Mouse (Mus musculus): ENCODE results near the gene St6galnac1. TPM values are rescaled to one million over a fixed set of nuclear protein-coding genes. Genes with fewer than 3 reads are reported as not detected.

The St6galnac1 gene
- polyA plus RNA-seq, 1 experiment from 2014 or later: not detected

DNA sequence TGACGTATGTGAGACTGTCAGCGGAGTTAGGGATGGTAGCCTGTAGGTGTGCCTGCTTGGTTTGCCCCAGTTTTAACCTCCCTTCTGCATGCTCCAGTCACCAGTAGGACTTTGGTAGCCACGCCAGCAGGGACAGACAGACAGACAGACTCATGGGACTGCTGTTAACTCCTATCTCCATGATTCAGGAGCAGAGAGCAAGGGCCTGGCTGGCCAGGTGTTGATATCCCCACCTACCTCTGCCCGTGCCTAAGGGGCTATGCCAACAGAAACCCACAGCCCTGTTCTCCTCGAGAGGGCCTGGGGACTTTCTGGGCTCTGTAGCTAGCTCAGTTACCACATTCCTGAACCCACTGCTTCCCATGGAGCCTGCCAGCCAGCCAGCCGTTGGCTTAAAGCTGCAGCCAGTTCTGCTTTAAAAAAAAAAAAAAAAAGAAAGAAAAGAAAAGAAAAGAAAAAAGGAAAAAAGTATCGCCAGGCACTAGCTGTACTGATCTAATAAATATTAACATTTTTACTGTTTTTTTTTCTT is 39.6 kb upstream of the St6galnac1 start:
- Histone ChIP-seq H3K36me3 (no peaks in the 10 kb centered on the region; the same call in 1 of the 2 replicates), H3K4me2 (peak overlapping the region; percentile 30), H3K9me3 (replicated peaks) (no peaks in the 10 kb centered on the region), H3K27me3 (replicated peaks) (0 out of 2 replicates have a peak, but pooled peaks cover 4% of the 10 kb centered on the region), H3K9ac (peak overlapping the region; percentile 57; the same call in 1 of the 2 replicates), H3K4me1 (replicated peaks) (peaks cover 82% of the 10 kb centered on the region), H3K27ac (ENCODE audit: poor library complexity, severe bottlenecking) (peak overlapping the region; percentile 78), H3K4me3 (no peak overlapping the region)
- no peak for ATAC-seq (ENCODE audit: insufficient number of reproducible peaks, low FRiP score)
- WGBS: 27% methylated on average over 7 of the region's 7 CpGs

DNA sequence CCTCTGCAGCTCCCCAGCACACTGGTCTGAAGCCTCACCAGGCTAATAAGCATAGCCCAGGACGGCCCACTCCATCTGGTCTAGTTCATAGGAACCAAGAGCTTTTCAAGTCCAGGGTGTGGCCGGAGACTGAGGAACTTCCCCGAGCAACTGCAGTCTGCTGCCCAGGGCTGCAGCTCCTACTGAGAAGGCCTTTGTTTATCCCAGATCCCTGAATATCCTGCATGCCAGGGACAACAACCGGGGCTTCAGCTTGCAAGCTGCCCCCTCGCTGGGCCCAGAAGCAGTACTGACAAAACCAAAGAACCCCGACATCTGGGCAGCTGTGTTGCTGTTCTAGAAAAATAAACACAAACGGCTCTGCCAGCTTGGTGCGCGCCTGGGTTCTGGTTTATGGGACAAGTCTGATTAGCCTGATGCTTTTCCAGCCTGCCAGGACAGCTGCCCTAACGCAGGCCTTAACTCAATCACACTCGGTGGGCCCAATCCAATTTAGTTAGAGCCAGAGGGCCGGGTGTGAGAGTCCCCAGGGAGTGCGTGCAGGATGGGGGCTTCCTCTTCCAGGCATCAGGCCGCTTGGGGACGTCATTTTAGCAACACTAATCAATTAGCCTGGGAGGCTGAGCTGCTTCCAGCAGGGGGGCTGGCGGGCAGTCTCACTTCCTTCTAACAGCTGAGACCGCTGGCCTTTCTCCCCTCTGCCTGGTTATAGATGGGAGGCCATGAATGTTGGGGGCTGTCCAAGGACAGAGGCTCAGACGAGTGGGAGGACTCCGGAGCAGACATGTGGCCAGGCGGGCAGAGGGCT is 39.0 kb upstream of the St6galnac1 start:
- H3K9me3 ChIP-seq (replicated peaks): no peaks in the 10 kb centered on the region
- peak overlapping the region; percentile 30 for H3K4me2 ChIP-seq
- H3K4me1 ChIP-seq (replicated peaks): peaks cover 75% of the 10 kb centered on the region
- no peak overlapping the region for H3K4me3 ChIP-seq
- ATAC-seq (ENCODE audit: insufficient number of reproducible peaks, low FRiP score): peak; percentile 43; the same call in 1 of the 2 replicates
- peak overlapping the region; percentile 57 for H3K9ac ChIP-seq
- H3K27me3 ChIP-seq (replicated peaks): peaks cover 10% of the 10 kb centered on the region
- H3K36me3 ChIP-seq: no peaks in the 10 kb centered on the region; the same call in 1 of the 2 replicates
- 24% methylated on average over 20 of the region's 20 CpGs for WGBS
- H3K27ac ChIP-seq (ENCODE audit: poor library complexity, severe bottlenecking): peak overlapping the region; percentile 78

DNA sequence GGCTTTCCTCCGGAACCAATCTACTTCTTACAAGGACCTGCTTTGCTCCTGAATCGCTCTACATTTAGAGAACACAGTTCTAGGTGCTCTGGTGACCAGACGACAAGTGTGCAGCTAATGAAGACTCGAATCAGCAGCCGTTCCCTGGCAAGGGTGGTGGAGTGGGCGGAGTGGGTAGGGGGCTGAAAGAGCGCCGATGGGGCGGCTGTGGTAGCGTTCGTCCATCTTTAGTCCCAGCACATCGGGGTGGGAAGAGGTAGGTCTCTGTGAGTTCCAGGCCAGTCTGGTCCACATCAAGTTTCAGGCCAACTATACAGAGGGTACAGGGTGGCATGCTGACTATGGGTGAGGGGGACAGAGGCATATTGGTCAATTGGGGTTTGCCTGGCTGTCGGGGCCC is 38.3 kb upstream of the St6galnac1 start:
- H3K9me3 ChIP-seq (replicated peaks): no peaks in the 10 kb centered on the region
- H3K4me1 ChIP-seq (replicated peaks): peaks cover 68% of the 10 kb centered on the region
- WGBS: 79% methylated on average over 13 of the region's 13 CpGs
- H3K4me3 ChIP-seq: no peak overlapping the region
- peaks cover 3% of the 10 kb centered on the region; the same call in 1 of the 2 replicates for H3K36me3 ChIP-seq
- H3K4me2 ChIP-seq: no peak overlapping the region
- H3K9ac ChIP-seq: peak overlapping the region; percentile 57; the same call in 1 of the 2 replicates
- H3K27ac ChIP-seq (ENCODE audit: poor library complexity, severe bottlenecking): peak overlapping the region; percentile 78
- ATAC-seq (ENCODE audit: insufficient number of reproducible peaks, low FRiP score): no peak
- peaks cover 10% of the 10 kb centered on the region for H3K27me3 ChIP-seq (replicated peaks)

DNA sequence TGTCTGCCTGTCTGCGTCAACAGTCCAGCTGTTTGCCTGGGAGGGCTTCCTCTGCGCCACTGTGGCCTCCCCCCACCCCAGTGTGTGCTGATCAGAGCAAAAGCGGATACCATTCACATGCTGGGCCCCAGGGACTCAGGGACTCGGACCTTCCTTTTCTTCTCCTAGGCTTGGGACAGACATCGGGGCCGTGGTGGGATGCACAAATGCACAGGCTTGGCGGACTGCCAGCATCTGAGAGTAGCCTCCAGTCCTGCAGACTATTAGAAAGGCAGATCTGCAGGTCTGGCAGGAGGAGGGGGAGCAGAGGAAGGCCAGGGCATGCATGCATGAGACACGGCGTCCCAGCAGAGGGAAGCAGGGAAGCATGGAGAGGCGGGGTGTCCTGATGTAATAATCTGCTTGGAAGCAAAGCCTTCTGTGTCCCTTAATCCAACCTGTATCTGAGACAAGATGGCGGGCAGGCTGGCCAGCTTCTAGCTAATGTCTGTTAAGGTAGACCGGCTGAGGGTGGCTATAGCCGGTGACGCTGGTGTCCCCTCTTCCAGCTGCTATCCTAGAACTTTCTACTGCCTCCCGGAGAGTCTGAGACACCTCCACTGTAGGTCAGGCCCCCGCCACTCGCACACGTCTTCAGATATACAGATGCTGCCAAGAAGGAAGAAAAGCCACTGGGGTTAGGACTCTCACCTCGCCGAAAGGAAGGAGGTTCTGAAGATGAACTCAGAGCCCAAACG is 37.7 kb upstream of the St6galnac1 start:
- no peak overlapping the region for H3K4me3 ChIP-seq
- H3K9me3 ChIP-seq (replicated peaks): no peaks in the 10 kb centered on the region
- ATAC-seq (ENCODE audit: insufficient number of reproducible peaks, low FRiP score): peak; percentile 29; the same call in 1 of the 2 replicates
- peak overlapping the region; percentile 57 for H3K9ac ChIP-seq
- 0 out of 2 replicates have a peak, but pooled peaks cover 3% of the 10 kb centered on the region for H3K36me3 ChIP-seq
- 46% methylated on average over 21 of the region's 21 CpGs for WGBS
- peaks cover 64% of the 10 kb centered on the region for H3K4me1 ChIP-seq (replicated peaks)
- peak overlapping the region; percentile 78 for H3K27ac ChIP-seq (ENCODE audit: poor library complexity, severe bottlenecking)
- peak overlapping the region; percentile 11; the same call in 1 of the 2 replicates for H3K4me2 ChIP-seq
- H3K27me3 ChIP-seq (replicated peaks): peaks cover 10% of the 10 kb centered on the region

DNA sequence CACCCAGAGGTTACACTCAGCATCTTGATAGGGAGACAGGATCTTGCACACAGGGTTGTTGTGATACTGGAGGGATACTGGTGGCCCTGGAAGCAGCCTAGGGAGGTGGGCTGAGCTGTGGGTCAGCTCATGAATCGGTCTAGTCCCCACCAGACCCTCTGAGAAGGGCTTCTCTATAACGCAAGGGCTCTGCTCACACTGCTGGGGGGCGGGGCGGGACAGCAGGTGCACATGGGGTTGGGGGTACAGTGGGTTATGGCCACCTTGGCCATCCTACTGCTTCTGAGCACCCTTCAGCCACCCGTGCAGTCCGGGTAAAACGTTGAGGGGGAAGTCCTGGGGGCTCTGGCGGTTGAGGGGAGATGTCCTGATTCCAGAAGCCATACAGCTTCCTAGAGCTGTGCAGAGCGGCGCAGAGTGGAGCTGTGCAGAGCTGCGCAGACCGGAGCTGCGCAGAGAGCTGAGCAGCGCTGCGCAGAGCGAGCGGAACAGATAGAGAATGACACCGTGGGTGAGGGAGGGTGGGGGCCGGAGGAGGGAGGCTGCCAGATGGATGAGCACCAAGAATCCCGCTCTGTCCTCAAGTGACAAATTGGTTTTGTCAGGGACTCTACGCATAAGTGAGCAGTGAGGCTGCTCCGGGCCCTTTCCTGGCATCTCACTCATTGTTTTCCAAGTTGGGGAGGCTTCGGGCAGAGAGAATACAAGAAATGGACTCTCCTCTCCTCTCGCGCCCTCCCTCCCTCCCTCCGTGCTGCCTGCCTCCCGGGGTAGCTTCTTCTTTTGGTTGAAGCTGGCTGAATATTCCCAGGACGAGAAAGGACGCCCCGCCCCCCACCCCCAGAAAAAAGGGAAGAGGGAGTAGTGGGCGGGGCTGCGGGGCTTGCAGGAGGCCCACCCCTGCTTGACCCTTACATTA is 35.9 kb upstream of the St6galnac1 start:
- Histone ChIP-seq H3K9ac (peak overlapping the region; percentile 67), H3K9me3 (replicated peaks) (no peaks in the 10 kb centered on the region), H3K27ac (ENCODE audit: poor library complexity, severe bottlenecking) (peak overlapping the region; percentile 61), H3K4me3 (peak overlapping the region; percentile 45), H3K4me1 (replicated peaks) (peaks cover 54% of the 10 kb centered on the region), H3K4me2 (peak overlapping the region; percentile 82), H3K36me3 (0 out of 2 replicates have a peak, but pooled peaks cover 3% of the 10 kb centered on the region), H3K27me3 (replicated peaks) (peaks cover 10% of the 10 kb centered on the region)
- WGBS: 19% methylated on average over 30 of the region's 32 CpGs
- peak; percentile 68 for ATAC-seq (ENCODE audit: insufficient number of reproducible peaks, low FRiP score)

DNA sequence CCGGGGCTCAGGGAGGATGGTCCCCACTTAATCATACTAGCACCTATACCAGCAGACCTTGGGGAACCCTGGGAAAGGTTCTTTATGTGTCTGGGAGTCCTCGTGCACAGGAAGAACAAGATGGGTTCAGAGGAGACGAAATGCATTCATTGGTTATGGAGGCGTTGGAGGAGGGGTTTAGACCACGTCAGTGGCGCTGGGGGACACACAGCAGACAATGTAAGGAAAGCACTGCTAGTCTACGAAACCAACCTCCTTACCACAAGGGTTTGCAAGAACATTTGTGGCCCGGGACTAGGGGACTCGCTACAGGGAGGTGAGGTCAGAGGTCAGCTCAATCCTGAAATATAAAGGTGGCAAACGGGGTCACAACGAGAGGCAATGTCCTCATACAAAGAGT is 35.2 kb upstream of the St6galnac1 start:
- ATAC-seq (ENCODE audit: insufficient number of reproducible peaks, low FRiP score): no peak
- Histone ChIP-seq H3K27ac (ENCODE audit: poor library complexity, severe bottlenecking) (no peak overlapping the region), H3K4me3 (no peak overlapping the region), H3K4me1 (replicated peaks) (peaks cover 48% of the 10 kb centered on the region), H3K27me3 (replicated peaks) (peaks cover 10% of the 10 kb centered on the region), H3K9me3 (replicated peaks) (no peaks in the 10 kb centered on the region), H3K4me2 (no peak overlapping the region), H3K36me3 (0 out of 2 replicates have a peak, but pooled peaks cover 3% of the 10 kb centered on the region), H3K9ac (no peak overlapping the region)
- 77% methylated on average over 11 of the region's 11 CpGs for WGBS

DNA sequence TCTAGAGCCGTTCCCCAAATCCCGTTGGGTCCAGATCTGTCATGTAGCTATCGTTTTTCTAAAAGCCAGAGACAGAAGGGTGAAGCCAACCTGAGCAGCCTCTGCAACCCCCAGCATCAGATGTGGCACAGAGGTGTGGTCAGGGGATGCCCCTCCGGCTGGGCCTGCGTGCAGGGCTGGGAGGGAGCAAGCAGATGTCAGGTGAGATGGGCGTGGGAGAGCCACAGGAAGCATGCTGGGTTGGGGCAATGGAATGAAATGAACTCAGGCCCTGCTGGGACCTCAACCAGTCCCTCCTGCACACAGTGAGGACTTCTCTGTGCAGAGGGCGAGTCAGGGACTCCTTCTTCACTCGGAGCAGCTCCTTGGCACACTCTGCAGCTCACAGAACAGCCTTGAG is 34.2 kb upstream of the St6galnac1 start:
- Histone ChIP-seq H3K4me1 (replicated peaks) (peaks cover 40% of the 10 kb centered on the region), H3K27ac (ENCODE audit: poor library complexity, severe bottlenecking) (no peak overlapping the region)
- WGBS: 72% methylated on average over 8 of the region's 8 CpGs

DNA sequence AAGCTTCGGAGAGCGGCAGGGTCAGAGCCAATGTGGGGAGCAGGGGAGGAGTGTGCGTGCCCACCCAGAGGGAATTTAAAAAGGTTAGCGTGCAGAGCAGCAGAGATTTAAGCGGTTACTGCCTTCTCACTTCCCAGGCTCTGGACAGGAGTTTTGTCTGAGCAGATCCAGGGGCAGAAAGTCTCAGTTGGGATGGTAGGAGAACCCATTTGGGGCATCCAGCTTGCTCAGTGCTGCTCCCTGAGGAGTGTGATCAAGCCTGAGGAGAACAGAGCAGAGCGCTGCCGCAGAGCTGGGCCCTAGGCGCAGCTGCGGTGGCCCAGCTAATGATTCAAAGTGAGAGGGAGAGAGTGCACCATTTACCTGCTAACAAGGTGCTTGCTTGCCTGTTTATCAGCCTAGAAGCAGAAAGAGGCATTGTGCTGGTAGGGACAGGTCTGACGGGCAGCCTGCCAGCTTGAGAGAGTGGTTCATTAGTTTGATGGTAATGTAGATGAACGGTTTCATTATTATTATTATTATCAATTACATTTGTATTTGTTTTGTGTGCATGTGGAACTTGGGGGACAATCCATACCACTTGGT is 33.6 kb upstream of the St6galnac1 start:
- Histone ChIP-seq H3K9ac (no peak overlapping the region), H3K27ac (ENCODE audit: poor library complexity, severe bottlenecking) (no peak overlapping the region), H3K4me3 (no peak overlapping the region), H3K4me1 (replicated peaks) (peaks cover 33% of the 10 kb centered on the region), H3K4me2 (no peak overlapping the region), H3K36me3 (peaks cover 3% of the 10 kb centered on the region; the same call in 1 of the 2 replicates), H3K27me3 (replicated peaks) (peaks cover 10% of the 10 kb centered on the region), H3K9me3 (replicated peaks) (no peaks in the 10 kb centered on the region)
- ATAC-seq (ENCODE audit: insufficient number of reproducible peaks, low FRiP score): no peak
- WGBS: 71% methylated on average over 11 of the region's 11 CpGs

More for the DNA sequence above, 34.2 kb upstream of the St6galnac1 start:
- 0 out of 2 replicates have a peak, but pooled peaks cover 3% of the 10 kb centered on the region for H3K36me3 ChIP-seq
- H3K9me3 ChIP-seq (replicated peaks): no peaks in the 10 kb centered on the region
- ATAC-seq (ENCODE audit: insufficient number of reproducible peaks, low FRiP score): no peak
- H3K27me3 ChIP-seq (replicated peaks): peaks cover 10% of the 10 kb centered on the region
- H3K4me3 ChIP-seq: no peak overlapping the region
- H3K4me2 ChIP-seq: no peak overlapping the region
- H3K9ac ChIP-seq: no peak overlapping the region

DNA sequence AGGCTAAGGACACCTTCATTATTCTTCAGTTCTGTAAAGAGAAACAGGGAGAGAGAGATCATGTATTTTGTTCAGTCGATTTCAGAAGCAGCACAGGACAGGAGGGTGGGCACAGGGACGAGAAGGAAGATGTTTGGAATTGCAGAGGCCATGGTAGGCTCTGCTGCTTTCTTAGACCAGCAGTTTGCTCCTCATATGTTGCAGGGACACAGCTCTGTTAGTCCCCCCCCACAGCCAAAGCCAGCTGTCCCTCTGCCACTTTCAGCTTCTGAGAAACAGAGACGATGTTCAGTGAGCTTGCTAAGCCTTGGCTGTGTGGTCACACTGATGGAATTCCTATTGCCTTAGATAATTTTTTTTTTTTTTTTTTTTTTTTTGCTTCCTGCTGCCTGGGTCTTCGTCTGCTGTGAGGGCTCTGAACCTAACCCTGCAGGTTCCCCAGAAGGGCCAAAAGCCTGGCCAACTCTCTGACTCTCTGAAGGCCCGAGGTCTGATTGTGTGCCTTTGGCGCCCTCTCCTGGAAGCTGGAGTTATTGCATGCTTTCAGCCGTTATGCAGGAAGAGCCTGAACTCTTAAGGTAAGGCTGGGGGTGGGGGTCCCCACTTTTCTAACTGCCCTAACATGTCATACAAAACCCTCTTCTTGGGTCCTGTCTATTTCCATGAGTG is 32.8 kb upstream of the St6galnac1 start:
- Histone ChIP-seq H3K36me3 (peaks cover 3% of the 10 kb centered on the region; the same call in 1 of the 2 replicates), H3K27ac (ENCODE audit: poor library complexity, severe bottlenecking) (peak overlapping the region; percentile 70), H3K4me2 (no peak overlapping the region), H3K27me3 (replicated peaks) (peaks cover 10% of the 10 kb centered on the region), H3K9ac (no peak overlapping the region), H3K9me3 (replicated peaks) (no peaks in the 10 kb centered on the region), H3K4me1 (replicated peaks) (peaks cover 25% of the 10 kb centered on the region), H3K4me3 (no peak overlapping the region)
- no peak for ATAC-seq (ENCODE audit: insufficient number of reproducible peaks, low FRiP score)
- WGBS: 17% methylated on average over 7 of the region's 7 CpGs

Data from heart, embryonic 12.5 days (tissue).